ENCODE assay signal across 8 mouse cellular contexts in the genomic region with DNA sequence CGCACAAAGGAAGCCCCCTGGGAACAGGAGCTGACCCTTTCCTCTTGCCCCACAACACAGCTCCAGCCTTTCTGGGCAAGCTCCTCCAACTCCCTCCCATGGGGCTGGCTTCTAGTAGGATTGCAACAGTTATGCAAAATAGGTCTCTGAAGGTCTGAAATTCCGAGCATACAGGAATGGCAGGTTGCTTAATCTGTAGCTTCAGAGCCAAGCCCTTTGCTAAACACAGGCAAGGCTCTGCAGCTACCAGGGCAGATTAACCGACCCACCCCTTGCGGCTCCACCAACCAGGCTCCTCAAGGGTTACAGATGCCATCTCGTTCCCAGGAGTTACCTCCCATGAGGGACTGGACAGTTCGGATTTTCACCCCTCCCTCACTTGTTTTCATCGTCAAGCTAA.
A peak's percentile ranks its signal among the peaks of the same experiment; 100 is the strongest.
DNase-seq lines count a peak whose midpoint lies in the region; ATAC-seq and TF ChIP-seq lines count a peak whose summit lies in the region.

No protein-coding gene starts in this region.

- no peak; the same call in 1 of the 2 replicates for ATAC-seq in forebrain, embryonic 12.5 days (ENCODE audit: low FRiP score)
- ATAC-seq in embryonic facial prominence, embryonic 12.5 days (ENCODE audit: insufficient number of reproducible peaks, insufficient read depth, low FRiP score, low TSS enrichment), result no peak
- ATAC-seq in heart, postnatal 0 days (ENCODE audit: insufficient read depth, low read depth), result peak; percentile 56
- peak; percentile 57; the same call in 1 of the 2 replicates for ATAC-seq in midbrain, embryonic 16.5 days

- H3K36me3 ChIP-seq in forebrain, embryonic 10.5 days (replicated peaks), result no peaks in the 10 kb centered on the region
- H3K36me3 ChIP-seq in forebrain, embryonic 12.5 days (replicated peaks), result no peaks in the 10 kb centered on the region
- H3K36me3 ChIP-seq in embryonic facial prominence, embryonic 12.5 days, result no peaks in the 10 kb centered on the region
- no peaks in the 10 kb centered on the region for H3K36me3 ChIP-seq in heart, postnatal 0 days (replicated peaks; ENCODE audit: control insufficient read depth, insufficient read depth, low read length)
- H3K36me3 ChIP-seq in midbrain, embryonic 16.5 days (ENCODE audit: control insufficient read depth, insufficient read depth, low read length), result no peaks in the 10 kb centered on the region

- no peak for DNase-seq in forebrain, embryonic 10.5 days (ENCODE audit: extremely low spot score, low spot score)
- DNase-seq in heart, postnatal 0 days (ENCODE audit: low spot score), result peak; percentile 70
- peak; percentile 26 to 46 for DNase-seq in kidney, postnatal 4 days
- DNase-seq in layer of hippocampus, postnatal 25 days (ENCODE audit: extremely low spot score in 1 of 2, low spot score in 1 of 2), result no peak
- DNase-seq in layer of hippocampus, adult 8-10 months (ENCODE audit: low spot score in 2 of 2), result no peak

- 13% methylated on average over 7 of the region's 7 CpGs for WGBS in forebrain, embryonic 10.5 days
- 10% methylated on average over 7 of the region's 7 CpGs for WGBS in forebrain, embryonic 12.5 days
- WGBS in embryonic facial prominence, embryonic 12.5 days, result 14% methylated on average over 7 of the region's 7 CpGs
- WGBS in heart, postnatal 0 days, result 21% methylated on average over 7 of the region's 7 CpGs
- 6% methylated on average over 7 of the region's 7 CpGs for WGBS in midbrain, embryonic 16.5 days

- H3K4me2 ChIP-seq in forebrain, embryonic 12.5 days, result no peak overlapping the region
- 0 out of 2 replicates have a peak overlapping the region, but pooled peaks have one; percentile 3 for H3K4me2 ChIP-seq in embryonic facial prominence, embryonic 12.5 days (replicated peaks)
- H3K4me2 ChIP-seq in heart, postnatal 0 days (ENCODE audit: low read depth, low read length), result peak overlapping the region; percentile 5; the same call in 1 of the 2 replicates
- H3K4me2 ChIP-seq in midbrain, embryonic 16.5 days (ENCODE audit: low read length), result 0 out of 2 replicates have a peak overlapping the region, but pooled peaks have one; percentile 11

- H3K4me1 ChIP-seq in forebrain, embryonic 10.5 days, result peaks cover 23% of the 10 kb centered on the region
- H3K4me1 ChIP-seq in forebrain, embryonic 12.5 days, result peaks cover 17% of the 10 kb centered on the region
- peaks cover 14% of the 10 kb centered on the region; the same call in 1 of the 2 replicates for H3K4me1 ChIP-seq in embryonic facial prominence, embryonic 12.5 days
- peaks cover 14% of the 10 kb centered on the region for H3K4me1 ChIP-seq in heart, postnatal 0 days (ENCODE audit: control insufficient read depth, insufficient read depth)
- H3K4me1 ChIP-seq in midbrain, embryonic 16.5 days (ENCODE audit: control insufficient read depth, insufficient read depth, low read length), result peaks cover 8% of the 10 kb centered on the region

- no peaks in the 10 kb centered on the region for H3K27me3 ChIP-seq in forebrain, embryonic 10.5 days (ENCODE audit: poor library complexity, severe bottlenecking)
- no peaks in the 10 kb centered on the region for H3K27me3 ChIP-seq in forebrain, embryonic 12.5 days
- H3K27me3 ChIP-seq in embryonic facial prominence, embryonic 12.5 days, result no peaks in the 10 kb centered on the region
- no peaks in the 10 kb centered on the region for H3K27me3 ChIP-seq in heart, postnatal 0 days (ENCODE audit: control insufficient read depth, insufficient read depth, low read length)
- H3K27me3 ChIP-seq in midbrain, embryonic 16.5 days (ENCODE audit: control insufficient read depth, insufficient read depth, low read depth, low read length), result no peaks in the 10 kb centered on the region

- H3K4me3 ChIP-seq in forebrain, embryonic 10.5 days, result no peak overlapping the region
- H3K4me3 ChIP-seq in forebrain, embryonic 12.5 days (replicated peaks), result no peak overlapping the region
- no peak overlapping the region for H3K4me3 ChIP-seq in embryonic facial prominence, embryonic 12.5 days
- H3K4me3 ChIP-seq in heart, postnatal 0 days (ENCODE audit: low read depth, low read length), result no peak overlapping the region
- H3K4me3 ChIP-seq in midbrain, embryonic 16.5 days (ENCODE audit: low read depth, low read length), result no peak overlapping the region

- no peaks in the 10 kb centered on the region for H3K9me3 ChIP-seq in forebrain, embryonic 10.5 days
- H3K9me3 ChIP-seq in forebrain, embryonic 12.5 days, result no peaks in the 10 kb centered on the region
- H3K9me3 ChIP-seq in embryonic facial prominence, embryonic 12.5 days, result no peaks in the 10 kb centered on the region
- no peaks in the 10 kb centered on the region for H3K9me3 ChIP-seq in heart, postnatal 0 days (replicated peaks; ENCODE audit: control insufficient read depth, low read length)
- no peaks in the 10 kb centered on the region for H3K9me3 ChIP-seq in midbrain, embryonic 16.5 days (replicated peaks; ENCODE audit: control insufficient read depth, low read length, poor library complexity, severe bottlenecking)

- TF ChIP-seq EP300 in heart, postnatal 0 days (IDR thresholded peaks at IDR 0.05; ENCODE audit: low read depth), result no peak

- no peak overlapping the region for H3K9ac ChIP-seq in forebrain, embryonic 12.5 days
- H3K9ac ChIP-seq in embryonic facial prominence, embryonic 12.5 days, result no peak overlapping the region; the same call in 1 of the 2 replicates
- H3K9ac ChIP-seq in heart, postnatal 0 days (replicated peaks; ENCODE audit: low read depth, low read length), result no peak overlapping the region
- peak overlapping the region; percentile 26; the same call in 1 of the 2 replicates for H3K9ac ChIP-seq in midbrain, embryonic 16.5 days (ENCODE audit: low read depth, low read length)

- TF ChIP-seq CTCF in heart, postnatal 0 days (IDR thresholded peaks at IDR 0.05; ENCODE audit: low read depth), result no peak

- H3K27ac ChIP-seq in forebrain, embryonic 10.5 days, result 0 out of 2 replicates have a peak overlapping the region, but pooled peaks have one; percentile 9
- no peak overlapping the region for H3K27ac ChIP-seq in forebrain, embryonic 12.5 days
- no peak overlapping the region for H3K27ac ChIP-seq in embryonic facial prominence, embryonic 12.5 days
- peak overlapping the region; percentile 83 for H3K27ac ChIP-seq in heart, postnatal 0 days (ENCODE audit: low read depth)
- peak overlapping the region; percentile 41; the same call in 1 of the 2 replicates for H3K27ac ChIP-seq in midbrain, embryonic 16.5 days (ENCODE audit: low read length)

Comparison
In these comparisons a context has a peak if more than half of its experiments do, and no peak if none do; other contexts are left out.
1. H3K27ac ChIP-seq: peak in forebrain, embryonic 10.5 days (single experiment), heart, postnatal 0 days (single experiment) and midbrain, embryonic 16.5 days (single experiment); none in forebrain, embryonic 12.5 days (single experiment) and embryonic facial prominence, embryonic 12.5 days (single experiment).
2. DNase-seq: peak in heart, postnatal 0 days (single experiment) and kidney, postnatal 4 days (2 of 2); none in forebrain, embryonic 10.5 days (single experiment), layer of hippocampus, postnatal 25 days (0 of 2) and layer of hippocampus, adult 8-10 months (0 of 2).
3. ATAC-seq: peak in heart, postnatal 0 days (single experiment) and midbrain, embryonic 16.5 days (single experiment); none in forebrain, embryonic 12.5 days (single experiment) and embryonic facial prominence, embryonic 12.5 days (single experiment).